Comparison of ENCODE assay signal across 20 mouse cellular contexts in the genomic region with DNA sequence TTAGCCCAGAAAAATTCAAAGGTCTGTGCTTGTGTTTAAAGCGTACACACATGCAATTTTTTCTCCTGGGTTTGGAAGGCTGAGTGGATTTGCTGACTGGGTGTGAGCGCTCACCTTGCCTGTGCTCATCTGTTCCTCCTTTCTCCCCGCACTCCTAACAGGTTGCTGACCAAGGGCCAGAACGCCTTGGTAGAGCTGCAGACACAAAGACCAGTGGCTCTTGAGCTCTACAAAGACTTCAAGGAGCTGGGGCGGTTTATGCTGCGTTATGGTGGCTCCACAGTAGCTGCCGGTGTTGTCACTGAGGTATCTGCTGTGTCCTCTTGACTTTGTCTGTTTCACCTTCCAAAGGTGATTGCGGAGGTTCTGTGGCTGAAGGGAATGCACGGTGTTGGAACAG. TPM values are rescaled to one million over a fixed set of nuclear protein-coding genes. Genes with fewer than 3 reads are reported as not detected.
A peak's percentile ranks its signal among the peaks of the same experiment; 100 is the strongest.
DNase-seq lines count a peak whose midpoint lies in the region; ATAC-seq lines count a peak whose summit lies in the region.
"Had no signal": no experiment of that assay in that cellular context is flagged by ENCODE, and none has a peak within 500 bp of the region (broad histone marks: within the 10 kb centered on the region; RNA-seq: fewer than 3 reads in every experiment).

No protein-coding gene starts in this region.

- DNase-seq in heart, adult 11 months, result peak; percentile 78
- DNase-seq in heart, embryonic 10.5 days (ENCODE audit: low spot score), result peak; percentile 51
- no peak for DNase-seq in heart, postnatal 36 days
- DNase-seq: adrenal gland, adult 2 months; adrenal gland, adult 8-10 months; adrenal gland, postnatal 10 days; adrenal gland, postnatal 14 days; adrenal gland, postnatal 25 days; adrenal gland, postnatal 36 days; B cell, adult 2 months; cerebellum, adult 11 months; cerebellum, adult 11-12 months; cerebellum, adult 18-20 months had no signal

- no peak overlapping the region for H3K9ac ChIP-seq in heart, embryonic 11.5 days (ENCODE audit: low read depth, low read length)

- intact Hi-C loops in heart, postnatal 36 days (cut with DNase I), result no loop called here

- no peaks in the 10 kb centered on the region; the same call in 1 of the 2 replicates for H3K4me1 ChIP-seq in heart, embryonic 11.5 days (ENCODE audit: control insufficient read depth, insufficient read depth, low read length)
- peaks cover 4% of the 10 kb centered on the region; the same call in 1 of the 2 replicates for H3K4me1 ChIP-seq in heart, embryonic 10.5 days

- no peak overlapping the region for H3K4me3 ChIP-seq in heart, embryonic 11.5 days (ENCODE audit: low read depth, low read length)
- H3K4me3 ChIP-seq in heart, embryonic 10.5 days, result no peak overlapping the region

- H3K36me3 ChIP-seq in heart, embryonic 11.5 days (ENCODE audit: control insufficient read depth, insufficient read depth, low read length), result peaks cover 9% of the 10 kb centered on the region; the same call in 1 of the 2 replicates
- H3K36me3 ChIP-seq in heart, embryonic 10.5 days, result peaks cover 64% of the 10 kb centered on the region

- WGBS in heart, embryonic 11.5 days (ENCODE audit: insufficient replicate concordance), result 92% methylated on average over 9 of the region's 9 CpGs
- 89% methylated on average over 9 of the region's 9 CpGs for WGBS in heart, embryonic 10.5 days

- no peaks in the 10 kb centered on the region for H3K9me3 ChIP-seq in heart, embryonic 11.5 days (replicated peaks; ENCODE audit: control insufficient read depth, low read length)
- no peaks in the 10 kb centered on the region for H3K9me3 ChIP-seq in heart, embryonic 10.5 days
- H3K9me3 ChIP-seq: G1E had no signal

- H3K27me3 ChIP-seq in heart, embryonic 11.5 days (ENCODE audit: control insufficient read depth, insufficient read depth, low read length), result no peaks in the 10 kb centered on the region
- H3K27me3 ChIP-seq in heart, embryonic 10.5 days (ENCODE audit: insufficient read depth, poor library complexity, severe bottlenecking), result no peaks in the 10 kb centered on the region
- H3K27me3 ChIP-seq: CH12.LX, Patski had no signal

- no peak overlapping the region for H3K4me2 ChIP-seq in heart, embryonic 11.5 days

- no peak for ATAC-seq in heart, embryonic 11.5 days (replicated peaks; ENCODE audit: insufficient number of reproducible peaks, low FRiP score, low TSS enrichment)
- ATAC-seq: activated CD4-positive, CD25-positive, alpha-beta regulatory T cell, adult 4 months; CD4-positive, CD25-positive, alpha-beta regulatory T cell, adult 4 months; Patski had no signal

- H3K27ac ChIP-seq in heart, embryonic 11.5 days (ENCODE audit: low read depth, low read length), result no peak overlapping the region
- no peak overlapping the region for H3K27ac ChIP-seq in heart, embryonic 10.5 days

RNA-seq across cellular contexts. Expression of gene Aldh8a1, which starts 9.6 kb away (rescaled TPM):
- polyA plus RNA-seq in heart, embryonic 11.5 days (2014; fragmentation: Nextera tagmentation; extraction: Ambion mirVana), result 0.37 TPM in 1 of 2 replicates, not detected in the other
- polyA plus RNA-seq in heart, embryonic 10.5 days (2016; fragmentation: Nextera tagmentation; extraction: Ambion mirVana), result 0.10 and 0.19 TPM in 2 replicates
- total RNA-seq in heart, postnatal 36 days (2021), result not detected
- total RNA-seq: adrenal gland, postnatal 36 days had no signal
- polyA plus RNA-seq: adrenal gland, adult 2 months; C2C12; CD4-positive, CD25-positive, alpha-beta regulatory T cell, adult 4 months; G1E had no signal

Comparison
In these comparisons a context has a peak if more than half of its experiments do, and no peak if none do; other contexts are left out.
1. DNase-seq: peak in heart, adult 11 months (single experiment) and heart, embryonic 10.5 days (single experiment); none in heart, postnatal 36 days (0 of 2).